Comparison of ENCODE assay signal across 9 mouse cellular contexts in the genomic region with DNA sequence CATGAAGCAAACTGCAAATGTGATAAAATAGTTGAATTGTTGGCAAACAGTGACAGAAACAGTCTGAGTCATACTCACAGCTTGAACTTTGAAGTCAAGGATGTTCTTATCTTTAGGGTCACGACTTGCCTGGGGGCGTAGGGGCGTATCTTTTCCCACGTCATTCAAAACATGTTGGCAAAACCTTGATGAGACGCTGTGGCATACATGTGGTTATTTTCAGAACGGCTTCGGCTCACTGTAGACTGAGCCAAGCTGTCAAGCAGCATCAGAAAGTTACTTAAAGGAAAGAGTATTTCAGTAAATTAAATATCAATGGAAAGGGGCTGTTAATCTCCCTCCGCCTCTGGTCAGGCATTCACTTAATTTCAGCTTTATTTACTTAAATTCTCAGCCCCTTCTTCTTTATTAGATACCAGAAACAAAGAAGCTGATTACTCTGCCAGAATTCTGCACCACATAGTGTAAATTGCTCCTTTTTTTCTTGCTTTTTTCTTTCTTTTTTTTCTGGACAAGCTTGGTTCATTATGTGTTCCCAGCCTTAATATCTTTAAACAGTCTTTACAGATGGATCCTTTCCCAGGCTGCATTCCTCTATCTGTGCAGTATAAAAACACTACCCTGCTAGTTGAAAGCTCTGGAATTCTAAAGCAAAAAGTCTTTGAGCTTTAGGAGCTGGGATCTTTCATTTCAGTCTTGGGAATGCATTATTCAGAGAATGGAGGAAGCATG.
DNase-seq lines count a peak whose midpoint lies in the region; ATAC-seq and TF ChIP-seq lines count a peak whose summit lies in the region.
"Had no signal": no experiment of that assay in that cellular context is flagged by ENCODE, and none has a peak within 500 bp of the region (broad histone marks: within the 10 kb centered on the region; RNA-seq: fewer than 3 reads in every experiment).

No protein-coding gene starts in this region.

- H3K9me3 ChIP-seq in heart, embryonic 15.5 days (replicated peaks) = no peaks in the 10 kb centered on the region
- H3K9me3 ChIP-seq in midbrain, embryonic 12.5 days = no peaks in the 10 kb centered on the region
- H3K9me3 ChIP-seq in midbrain, embryonic 14.5 days (ENCODE audit: control insufficient read depth, low read length) = no peaks in the 10 kb centered on the region
- no peaks in the 10 kb centered on the region for H3K9me3 ChIP-seq in heart, postnatal 0 days (replicated peaks; ENCODE audit: control insufficient read depth, low read length)

- peak overlapping the region; percentile 34; the same call in 1 of the 2 replicates for H3K27ac ChIP-seq in heart, embryonic 15.5 days
- H3K27ac ChIP-seq in midbrain, embryonic 12.5 days (replicated peaks) = no peak overlapping the region
- no peak overlapping the region for H3K27ac ChIP-seq in midbrain, embryonic 14.5 days (replicated peaks; ENCODE audit: low read depth, low read length)
- no peak overlapping the region for H3K27ac ChIP-seq in heart, postnatal 0 days (ENCODE audit: low read depth)

- DNase-seq in heart, postnatal 36 days = no peak
- no peak for DNase-seq in midbrain, embryonic 14.5 days
- DNase-seq in brain, embryonic 14.5 days (ENCODE audit: low read depth) = peak; percentile 77
- no peak for DNase-seq in heart, postnatal 0 days (ENCODE audit: low spot score)
- DNase-seq in kidney, postnatal 36 days = no peak
- DNase-seq: kidney, adult 9 months; thymus, postnatal 4 days had no signal

- H3K9ac ChIP-seq in heart, embryonic 15.5 days = no peak overlapping the region
- no peak overlapping the region for H3K9ac ChIP-seq in midbrain, embryonic 12.5 days (replicated peaks)
- no peak overlapping the region for H3K9ac ChIP-seq in midbrain, embryonic 14.5 days (replicated peaks; ENCODE audit: low read length)
- no peak overlapping the region for H3K9ac ChIP-seq in heart, postnatal 0 days (replicated peaks; ENCODE audit: low read depth, low read length)

- no peak for TF ChIP-seq CTCF in brain, embryonic 14.5 days (IDR thresholded peaks at IDR 0.05; ENCODE audit: borderline replicate concordance, extremely low read depth, insufficient read depth, insufficient read length)
- TF ChIP-seq CTCF in heart, postnatal 0 days (IDR thresholded peaks at IDR 0.05; ENCODE audit: low read depth) = no peak

- H3K27me3 ChIP-seq in heart, embryonic 15.5 days = no peaks in the 10 kb centered on the region
- H3K27me3 ChIP-seq in midbrain, embryonic 12.5 days = no peaks in the 10 kb centered on the region
- H3K27me3 ChIP-seq in midbrain, embryonic 14.5 days (ENCODE audit: control insufficient read depth, insufficient read depth, low read length) = no peaks in the 10 kb centered on the region
- no peaks in the 10 kb centered on the region for H3K27me3 ChIP-seq in heart, postnatal 0 days (ENCODE audit: control insufficient read depth, insufficient read depth, low read length)

- H3K36me3 ChIP-seq in heart, embryonic 15.5 days = no peaks in the 10 kb centered on the region
- H3K36me3 ChIP-seq in midbrain, embryonic 12.5 days = no peaks in the 10 kb centered on the region
- H3K36me3 ChIP-seq in midbrain, embryonic 14.5 days (ENCODE audit: control insufficient read depth, insufficient read depth, low read length) = no peaks in the 10 kb centered on the region
- H3K36me3 ChIP-seq in heart, postnatal 0 days (replicated peaks; ENCODE audit: control insufficient read depth, insufficient read depth, low read length) = no peaks in the 10 kb centered on the region

- 20% methylated on average over 8 of the region's 8 CpGs for WGBS in heart, embryonic 15.5 days
- 46% methylated on average over 8 of the region's 8 CpGs for WGBS in midbrain, embryonic 12.5 days
- 46% methylated on average over 8 of the region's 8 CpGs for WGBS in midbrain, embryonic 14.5 days
- WGBS in heart, postnatal 0 days = 13% methylated on average over 8 of the region's 8 CpGs

- H3K4me2 ChIP-seq in heart, embryonic 15.5 days = peak overlapping the region; percentile 10; the same call in 1 of the 2 replicates
- H3K4me2 ChIP-seq in midbrain, embryonic 12.5 days (replicated peaks) = no peak overlapping the region
- H3K4me2 ChIP-seq in midbrain, embryonic 14.5 days (ENCODE audit: low read length) = no peak overlapping the region
- H3K4me2 ChIP-seq in heart, postnatal 0 days (ENCODE audit: low read depth, low read length) = peak overlapping the region; percentile 7; the same call in 1 of the 2 replicates

- no peak for TF ChIP-seq POLR2A in brain, embryonic 14.5 days (IDR thresholded peaks at IDR 0.05; ENCODE audit: borderline replicate concordance, extremely low read depth, insufficient read depth, insufficient read length, poor library complexity, severe bottlenecking)

- intact Hi-C loops in heart, postnatal 36 days (cut with DNase I) = no loop called here

- peaks cover 11% of the 10 kb centered on the region for H3K4me1 ChIP-seq in heart, embryonic 15.5 days (replicated peaks)
- H3K4me1 ChIP-seq in midbrain, embryonic 12.5 days = peaks cover 9% of the 10 kb centered on the region
- no peaks in the 10 kb centered on the region for H3K4me1 ChIP-seq in midbrain, embryonic 14.5 days (ENCODE audit: control insufficient read depth, insufficient read depth, low read length)
- H3K4me1 ChIP-seq in heart, postnatal 0 days (ENCODE audit: control insufficient read depth, insufficient read depth) = peaks cover 7% of the 10 kb centered on the region

- ATAC-seq in heart, embryonic 15.5 days (replicated peaks; ENCODE audit: insufficient number of reproducible peaks, insufficient read depth, low FRiP score, low read depth) = no peak
- peak; percentile 56; the same call in 1 of the 2 replicates for ATAC-seq in midbrain, embryonic 12.5 days (ENCODE audit: low FRiP score, low read depth)
- no peak; the same call in 1 of the 2 replicates for ATAC-seq in midbrain, embryonic 14.5 days (ENCODE audit: low FRiP score, low TSS enrichment)
- no peak for ATAC-seq in heart, postnatal 0 days (ENCODE audit: insufficient read depth, low read depth)

- H3K4me3 ChIP-seq in heart, embryonic 15.5 days = 0 out of 2 replicates have a peak overlapping the region, but pooled peaks have one; percentile 8
- H3K4me3 ChIP-seq in midbrain, embryonic 12.5 days = no peak overlapping the region
- no peak overlapping the region for H3K4me3 ChIP-seq in midbrain, embryonic 14.5 days (replicated peaks; ENCODE audit: low read depth, low read length)
- H3K4me3 ChIP-seq in heart, postnatal 0 days (ENCODE audit: low read depth, low read length) = no peak overlapping the region

- no peak for TF ChIP-seq EP300 in heart, postnatal 0 days (IDR thresholded peaks at IDR 0.05; ENCODE audit: low read depth)

Comparison
In these comparisons a context has a peak if more than half of its experiments do, and no peak if none do; other contexts are left out.
1. H3K4me2 ChIP-seq: peak in heart, embryonic 15.5 days (single experiment) and heart, postnatal 0 days (single experiment); none in midbrain, embryonic 12.5 days (single experiment) and midbrain, embryonic 14.5 days (single experiment).